Mouse (Mus musculus) erythroblast, adult 5-6 weeks (primary cell): ENCODE results near the gene Rnf121. TPM values are rescaled to one million over a fixed set of nuclear protein-coding genes. Genes with fewer than 3 reads are reported as not detected.
A peak's percentile ranks its signal among the peaks of the same experiment; 100 is the strongest.

Experiments used
- ATAC-seq: replicated peaks from 2 replicates; pipeline ENCODE4 v1.8.0; 2016; ENCODE audit warnings: moderate number of reproducible peaks, mild to moderate bottlenecking, moderate TSS enrichment, inconsistent platforms; ENCODE audit not compliant: poor library complexity, low FRiP score, severe bottlenecking
- total RNA-seq, 2 experiments: library from RNA; stranded (forward) in 1 of 2; stranded (reverse) in 1 of 2; fragments of 150-400 nt in 1 of 2; fragments of 200-764, 138-1000 nt in 1 of 2; gene quantifications; 2 replicates each; pipeline versions ENCODE4 v1.2.3 to v1.2.4; 2015 to 2017; ENCODE audit warnings: low replicate concordance in 2 of 2

The Rnf121 gene
- total RNA-seq, 2 experiments from 2014 or later = 2.8 to 5.8 TPM

DNA sequence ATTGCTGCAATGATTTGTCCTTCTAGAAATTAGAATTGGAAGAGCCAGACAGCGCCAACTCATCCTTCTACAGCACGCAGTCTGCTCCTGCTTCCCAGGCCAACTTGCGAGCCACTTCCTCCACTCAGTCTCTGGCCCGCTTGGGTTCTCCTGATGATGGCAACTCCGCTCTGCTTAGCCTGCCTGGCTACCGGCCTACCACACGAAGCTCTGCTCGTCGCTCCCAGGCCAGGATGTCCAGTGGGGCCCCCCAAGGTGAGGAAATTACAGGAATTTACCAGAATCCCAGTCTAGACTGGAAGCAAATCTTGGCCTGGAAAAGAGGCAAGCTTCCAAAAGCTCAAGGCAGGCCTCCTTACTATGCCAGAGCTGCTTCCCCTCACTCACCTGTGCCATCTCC lies 53.4 kb downstream of the Rnf121 start:
- ATAC-seq = no peak

DNA sequence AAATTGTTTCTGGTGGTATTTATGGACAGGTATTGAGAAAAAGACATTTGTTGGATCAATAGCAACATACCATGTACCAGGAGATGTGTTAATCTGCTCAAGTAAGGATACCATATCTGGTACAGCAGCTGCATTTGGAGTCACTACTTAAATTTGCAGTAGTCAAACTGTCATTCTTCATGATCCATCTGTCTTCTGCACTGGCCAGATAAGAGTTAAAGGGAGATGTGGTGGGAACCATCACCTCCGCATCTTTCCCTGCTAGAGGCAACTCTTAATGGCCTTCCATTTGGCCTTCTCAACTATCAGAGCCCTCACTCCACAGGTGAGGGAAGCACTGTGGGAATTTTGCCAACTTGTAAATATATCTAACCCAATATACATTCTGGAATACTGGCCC lies 58.7 kb downstream of the Rnf121 start:
- ATAC-seq = peak; percentile 68

DNA sequence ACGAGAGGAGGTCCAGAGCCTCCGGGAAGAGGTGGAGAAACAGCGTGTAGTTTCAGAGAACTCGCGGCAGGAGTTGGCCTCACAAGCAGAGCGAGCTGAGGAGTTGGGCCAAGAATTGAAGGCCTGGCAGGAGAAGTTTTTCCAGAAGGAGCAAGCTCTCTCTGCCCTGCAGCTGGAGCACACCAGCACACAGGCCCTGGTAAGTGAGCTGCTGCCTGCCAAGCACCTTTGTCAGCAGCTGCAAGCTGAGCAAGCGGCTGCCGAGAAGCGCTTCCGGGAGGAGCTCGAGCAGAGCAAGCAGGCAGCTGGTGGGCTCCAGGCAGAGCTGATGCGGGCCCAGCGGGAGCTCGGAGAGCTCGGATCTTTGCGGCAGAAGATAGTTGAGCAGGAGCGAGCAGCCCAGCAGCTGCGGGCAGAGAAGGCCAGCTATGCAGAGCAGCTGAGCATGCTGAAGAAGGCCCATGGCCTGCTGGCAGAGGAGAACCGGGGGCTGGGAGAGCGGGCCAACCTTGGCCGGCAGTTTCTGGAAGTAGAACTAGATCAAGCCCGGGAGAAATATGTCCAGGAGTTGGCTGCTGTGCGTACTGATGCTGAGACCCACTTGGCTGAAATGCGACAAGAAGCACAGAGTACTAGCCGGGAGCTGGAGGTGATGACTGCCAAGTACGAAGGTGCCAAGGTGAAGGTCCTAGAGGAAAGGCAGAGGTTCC lies 64.2 kb downstream of the Rnf121 start:
- ATAC-seq = no peak

DNA sequence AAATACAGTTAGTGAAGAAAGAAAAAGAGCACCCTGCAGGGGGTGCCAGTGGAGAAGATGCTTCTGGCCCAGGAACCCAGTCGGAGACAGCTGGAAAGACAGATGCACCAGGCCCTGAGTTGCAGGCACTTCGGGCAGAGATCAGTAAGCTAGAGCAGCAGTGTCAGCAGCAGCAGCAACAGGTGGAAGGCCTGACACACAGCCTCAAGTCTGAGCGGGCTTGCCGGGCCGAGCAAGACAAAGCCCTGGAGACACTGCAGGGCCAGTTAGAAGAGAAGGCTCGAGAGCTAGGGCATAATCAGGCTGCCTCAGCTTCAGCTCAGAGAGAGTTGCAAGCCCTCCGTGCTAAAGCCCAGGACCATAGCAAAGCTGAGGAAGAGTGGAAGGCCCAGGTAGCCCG lies 65.0 kb downstream of the Rnf121 start:
- ATAC-seq = no peak

DNA sequence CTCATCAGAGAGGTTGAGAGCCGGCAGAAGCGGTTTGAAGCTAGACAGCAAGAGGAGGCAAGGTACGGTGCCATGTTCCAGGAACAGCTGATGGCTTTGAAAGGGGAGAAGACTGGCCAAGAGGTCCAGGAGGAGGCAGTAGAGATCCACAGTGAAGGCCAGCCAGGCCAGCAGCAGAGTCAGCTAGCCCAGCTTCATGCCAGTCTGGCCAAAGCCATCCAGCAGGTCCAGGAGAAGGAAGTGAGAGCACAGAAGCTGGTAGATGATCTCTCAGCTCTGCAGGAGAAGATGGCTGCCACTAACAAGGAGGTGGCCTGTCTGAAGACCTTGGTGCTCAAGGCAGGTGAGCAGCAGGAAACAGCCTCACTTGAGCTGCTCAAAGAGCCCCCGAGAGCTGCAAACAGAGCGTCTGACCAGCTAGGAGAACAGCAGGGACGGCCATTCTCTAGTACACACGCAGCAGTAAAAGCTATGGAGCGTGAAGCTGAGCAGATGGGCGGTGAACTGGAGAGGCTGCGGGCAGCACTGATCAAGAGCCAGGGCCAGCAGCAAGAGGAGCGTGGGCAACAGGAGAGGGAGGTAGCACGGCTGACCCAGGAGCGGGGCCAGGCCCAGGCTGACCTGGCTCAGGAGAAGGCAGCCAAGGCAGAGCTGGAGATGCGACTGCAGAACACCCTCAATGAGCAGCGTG lies 65.7 kb downstream of the Rnf121 start:
- no peak for ATAC-seq

DNA sequence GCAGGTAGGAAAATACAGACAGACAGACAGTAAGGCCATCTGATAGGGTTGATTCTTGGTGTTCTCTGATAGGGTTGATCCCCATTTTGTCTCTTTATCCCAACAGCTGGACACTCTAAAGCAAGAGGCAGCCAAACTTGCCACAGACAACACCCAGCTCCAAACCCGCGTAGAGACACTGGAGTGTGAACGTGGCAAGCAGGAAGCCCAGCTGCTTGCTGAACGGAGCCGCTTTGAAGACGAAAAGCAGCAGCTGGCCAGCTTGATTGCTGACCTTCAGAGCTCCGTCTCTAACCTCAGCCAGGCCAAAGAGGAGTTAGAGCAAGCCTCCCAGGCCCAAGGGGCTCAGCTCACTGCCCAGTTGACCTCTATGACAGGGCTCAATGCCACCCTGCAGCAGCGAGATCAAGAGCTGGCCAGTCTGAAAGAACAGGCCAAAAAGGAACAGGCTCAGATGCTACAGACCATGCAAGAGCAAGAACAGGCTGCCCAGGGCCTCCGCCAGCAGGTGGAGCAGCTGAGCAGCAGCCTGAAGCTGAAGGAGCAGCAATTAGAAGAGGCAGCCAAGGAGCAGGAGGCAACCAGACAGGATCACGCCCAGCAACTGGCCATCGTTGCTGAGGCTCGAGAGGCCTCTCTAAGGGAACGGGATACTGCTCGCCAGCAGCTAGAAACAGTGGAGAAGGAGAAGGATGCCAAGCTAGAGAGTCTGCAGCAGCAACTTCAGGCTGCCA lies 66.9 kb downstream of the Rnf121 start:
- peak; percentile 76 for ATAC-seq

DNA sequence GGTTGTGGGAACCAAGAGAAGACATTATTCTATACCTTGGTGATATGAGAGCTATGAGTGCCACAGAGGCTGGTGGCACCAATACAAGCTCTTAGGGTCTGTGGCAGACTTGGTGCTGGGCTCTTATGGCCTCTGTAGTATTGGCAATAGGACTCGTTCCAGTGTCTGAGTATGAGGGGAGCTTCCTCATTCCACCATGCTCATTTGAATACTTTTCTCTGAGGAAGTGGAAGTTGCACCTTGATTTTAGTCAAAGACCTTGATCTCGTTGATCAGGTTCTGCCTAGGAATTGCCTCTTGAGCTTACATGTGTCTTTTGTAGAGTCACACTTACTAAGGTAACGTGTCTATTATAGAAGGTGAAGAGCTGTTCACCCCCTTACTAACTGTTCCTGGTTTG lies 71.0 kb downstream of the Rnf121 start:
- no peak for ATAC-seq

DNA sequence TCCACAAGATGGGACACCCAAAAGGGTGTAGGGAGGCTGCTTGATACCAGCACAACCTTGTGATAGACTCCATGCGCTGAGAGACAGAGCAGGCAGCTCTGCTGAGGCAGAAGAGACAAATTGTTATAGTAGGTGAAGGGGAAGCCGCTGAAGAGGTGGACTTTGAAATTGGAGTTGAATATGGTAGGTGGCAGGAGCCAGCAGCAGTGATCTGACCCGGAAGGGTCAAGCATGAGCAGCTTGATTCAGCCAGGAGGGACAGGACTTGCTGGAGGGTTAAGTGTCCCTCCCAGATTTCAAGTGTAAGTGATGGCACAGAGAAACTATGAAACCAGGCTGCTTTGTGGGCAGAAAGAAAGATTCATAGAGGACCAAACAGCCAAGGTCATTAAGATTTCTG lies 80.2 kb downstream of the Rnf121 start:
- ATAC-seq = no peak

DNA sequence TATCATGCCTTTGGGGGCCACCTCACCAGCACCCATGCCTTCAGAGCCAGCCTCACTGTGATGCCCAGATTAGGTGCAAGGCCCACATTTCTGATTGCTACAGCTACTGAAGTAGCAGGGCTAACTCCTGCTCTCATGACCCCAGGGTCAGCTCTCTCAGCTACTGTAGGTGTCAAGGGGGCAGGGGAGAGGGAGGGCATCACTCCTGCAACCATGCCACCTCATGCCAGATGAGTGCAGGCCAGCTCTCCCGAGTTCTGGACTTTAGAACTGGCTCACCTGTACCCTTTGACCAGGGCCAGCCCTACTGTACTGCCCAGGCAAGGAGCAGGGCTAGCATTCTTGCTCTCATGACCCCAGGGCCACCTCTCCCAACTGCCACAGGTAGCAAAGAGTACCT lies 82.5 kb downstream of the Rnf121 start:
- peak; percentile 52; the same call in 1 of the 2 replicates for ATAC-seq

DNA sequence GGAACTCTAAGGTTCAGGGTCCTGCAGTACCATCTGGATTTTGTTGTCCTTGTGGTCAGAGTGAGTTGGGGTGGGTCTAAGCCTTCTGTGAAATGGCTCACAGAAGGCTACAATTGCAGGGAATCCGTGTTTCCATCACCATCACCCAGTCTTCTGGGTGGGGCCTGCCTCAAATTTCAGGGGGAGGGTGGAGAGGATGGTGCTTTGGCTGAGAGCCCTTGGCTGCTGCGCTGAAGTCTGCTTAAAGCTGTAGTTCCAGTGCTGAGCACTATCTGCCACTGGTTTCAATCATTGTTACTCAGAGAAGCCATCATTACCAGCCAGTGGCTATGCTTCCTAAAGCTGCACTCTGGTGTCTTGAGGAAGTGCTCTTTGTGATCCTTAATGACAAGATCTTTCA lies 90.8 kb downstream of the Rnf121 start:
- no peak for ATAC-seq

DNA sequence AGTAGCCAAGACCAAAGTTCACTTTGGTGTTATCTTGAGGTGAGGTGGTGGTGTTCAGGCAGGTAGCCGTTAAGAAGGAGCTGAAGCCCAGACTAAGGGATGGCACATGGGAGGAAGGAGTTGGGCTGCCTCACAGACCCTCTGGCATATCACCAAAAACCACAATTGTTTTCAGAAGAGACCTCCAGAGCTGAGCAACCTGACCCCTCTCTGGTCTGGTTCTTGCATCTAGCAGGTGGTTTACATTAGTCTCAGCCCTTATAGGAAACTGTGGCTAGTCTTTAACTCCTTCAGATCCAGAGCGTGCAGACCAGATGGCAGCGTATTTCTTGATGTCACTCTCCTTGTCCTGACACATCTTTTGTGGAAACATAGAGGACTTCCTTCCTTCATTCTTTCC lies 91.5 kb downstream of the Rnf121 start:
- ATAC-seq = no peak

DNA sequence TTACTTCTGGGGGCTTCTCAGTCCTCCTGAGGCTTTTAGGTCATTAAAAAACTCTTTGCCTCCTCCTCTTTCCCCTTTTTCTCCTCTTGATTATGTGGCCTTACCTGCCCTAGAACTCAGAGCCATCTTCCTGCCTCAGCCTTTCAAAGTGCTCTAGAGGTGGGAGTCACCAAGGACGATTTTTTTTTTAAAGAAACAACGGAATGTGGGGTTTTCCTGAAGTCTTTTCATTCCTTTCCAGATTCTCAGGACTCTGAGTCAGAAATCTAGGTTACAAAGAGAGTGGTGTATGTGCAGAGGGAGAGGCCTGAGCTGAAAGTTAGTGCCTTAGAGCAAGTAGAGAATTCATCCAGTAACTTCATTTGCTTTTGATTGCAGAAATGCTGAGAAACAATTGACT lies 93.5 kb downstream of the Rnf121 start:
- no peak for ATAC-seq

DNA sequence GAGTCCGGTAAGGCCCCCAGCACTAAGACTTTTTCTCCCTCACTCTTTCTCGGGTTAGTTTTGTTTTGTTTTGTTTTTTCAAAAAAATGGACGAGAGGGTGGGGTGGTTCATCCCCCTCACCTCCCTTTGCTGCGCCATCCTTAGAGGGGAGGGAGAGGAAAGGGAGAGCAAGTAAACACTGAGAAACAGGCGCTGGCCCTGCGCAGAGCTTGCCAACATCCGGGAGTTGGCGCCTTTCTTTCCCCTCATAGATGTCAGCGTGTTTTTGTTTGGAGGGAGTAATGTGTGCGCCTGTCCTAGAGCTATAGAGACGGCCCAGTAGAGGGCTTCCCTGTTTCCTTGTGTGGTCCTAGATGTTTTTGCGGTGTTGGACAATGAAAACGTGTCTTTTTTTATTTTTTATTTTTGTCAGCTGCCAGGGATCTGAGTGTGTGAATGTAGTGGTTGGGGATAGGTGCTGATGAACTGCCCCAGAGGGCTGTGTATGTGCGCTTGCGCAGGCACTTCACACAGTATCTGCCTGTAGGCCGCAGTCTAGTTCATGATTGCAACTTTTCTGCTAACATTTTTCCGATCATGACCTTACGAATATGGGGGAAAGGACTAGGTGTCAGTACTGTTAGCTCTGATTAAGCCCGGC lies 94.3 kb downstream of the Rnf121 start:
- ATAC-seq = peak; percentile 54

DNA sequence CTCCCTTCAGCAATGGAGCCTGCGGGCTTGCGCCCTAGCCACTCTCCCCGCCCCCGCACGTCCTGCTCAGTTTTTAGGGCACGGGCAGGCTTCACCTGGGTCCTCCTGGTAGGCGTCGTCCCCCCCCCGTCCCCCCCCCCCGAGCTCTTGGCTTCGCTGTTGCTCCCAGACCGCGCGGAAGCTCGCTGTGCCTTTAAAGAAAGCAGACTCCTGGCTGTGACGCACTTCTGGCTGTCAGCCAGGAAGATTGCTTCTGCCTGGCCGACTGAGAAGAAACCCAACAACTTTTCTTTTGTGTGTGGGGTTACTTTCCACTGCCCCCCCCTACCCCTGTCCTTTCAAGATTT lies 94.9 kb downstream of the Rnf121 start:
- peak; percentile 58 for ATAC-seq

DNA sequence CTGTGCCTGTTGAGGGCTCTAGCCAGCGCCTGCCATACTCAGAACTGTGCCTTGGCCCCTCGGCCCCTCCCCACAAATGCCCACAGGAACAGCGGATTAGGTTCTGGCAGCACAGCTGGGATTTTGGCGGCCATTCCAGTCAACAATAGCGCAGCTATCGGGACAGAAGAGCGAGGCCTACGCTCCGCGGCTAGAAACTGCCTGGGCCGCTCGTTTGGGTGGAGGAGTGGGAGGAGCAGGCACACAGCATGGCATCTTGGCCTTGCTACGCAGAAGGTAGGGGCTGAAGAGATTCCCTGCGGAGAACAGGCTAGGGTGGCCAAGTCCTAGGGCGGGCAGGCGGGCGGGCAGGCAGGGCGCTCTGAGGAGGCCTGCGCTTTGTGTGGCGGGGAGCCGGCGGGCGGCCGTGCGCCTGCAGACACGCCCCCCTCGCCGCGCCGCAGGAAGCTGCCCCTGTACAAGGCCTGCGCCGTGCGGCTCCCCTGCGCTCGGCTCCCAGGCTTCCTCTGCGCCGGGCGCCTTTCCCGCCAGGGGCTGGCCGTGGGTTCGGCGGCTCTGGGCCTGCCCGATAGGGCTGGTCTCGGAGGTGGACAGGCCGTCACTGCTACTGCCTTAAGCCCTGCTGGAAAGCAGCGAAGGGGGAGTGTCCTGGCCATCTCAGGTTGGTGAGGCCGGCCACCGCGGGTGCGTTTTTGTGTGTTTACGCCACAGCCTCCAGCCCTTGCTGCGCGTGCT lies 95.4 kb downstream of the Rnf121 start:
- ATAC-seq = peak; percentile 56

Other genes starting within 250 kb of the Rnf121 start
- gene Phox2a, start 247.2 kb downstream of the Rnf121 start, total RNA-seq (2015; ENCODE audit: low replicate concordance) = not detected in 2 replicates
- gene Phox2a, start 247.2 kb downstream of the Rnf121 start, total RNA-seq (2017; ENCODE audit: low replicate concordance) = not detected in 2 replicates
- 0.58 and 5.6 TPM in 2 replicates for gene Inppl1, start 227.2 kb downstream of the Rnf121 start, total RNA-seq (2015; ENCODE audit: low replicate concordance)
- 1.4 and 18.0 TPM in 2 replicates for gene Inppl1, start 227.2 kb downstream of the Rnf121 start, total RNA-seq (2017; ENCODE audit: low replicate concordance)
- gene Folr2, start 208.3 kb downstream of the Rnf121 start, total RNA-seq (2015; ENCODE audit: low replicate concordance) = 3.6 TPM in 1 of 2 replicates, not detected in the other
- gene Folr2, start 208.3 kb downstream of the Rnf121 start, total RNA-seq (2017; ENCODE audit: low replicate concordance) = not detected in 2 replicates
- 14.2 and 28.4 TPM in 2 replicates for gene Anapc15, start 201.8 kb downstream of the Rnf121 start, total RNA-seq (2015; ENCODE audit: low replicate concordance)
- 18.6 and 19.5 TPM in 2 replicates for gene Anapc15, start 201.8 kb downstream of the Rnf121 start, total RNA-seq (2017; ENCODE audit: low replicate concordance)
- gene Folr1, start 194.7 kb downstream of the Rnf121 start, total RNA-seq (2015; ENCODE audit: low replicate concordance) = not detected in 2 replicates
- not detected in 2 replicates for gene Folr1, start 194.7 kb downstream of the Rnf121 start, total RNA-seq (2017; ENCODE audit: low replicate concordance)
- gene Lamtor1, start 159.6 kb downstream of the Rnf121 start, total RNA-seq (2015; ENCODE audit: low replicate concordance) = 35.0 and 36.6 TPM in 2 replicates
- 26.2 and 28.0 TPM in 2 replicates for gene Lamtor1, start 159.6 kb downstream of the Rnf121 start, total RNA-seq (2017; ENCODE audit: low replicate concordance)
- gene Tomt, start 159.1 kb downstream of the Rnf121 start, total RNA-seq (2015; ENCODE audit: low replicate concordance) = not detected in 2 replicates
- gene Tomt, start 159.1 kb downstream of the Rnf121 start, total RNA-seq (2017; ENCODE audit: low replicate concordance) = 0.56 TPM in 1 of 2 replicates, not detected in the other
- gene Lrrc51, start 131.6 kb downstream of the Rnf121 start, total RNA-seq (2015; ENCODE audit: low replicate concordance) = not detected in 2 replicates
- gene Lrrc51, start 131.6 kb downstream of the Rnf121 start, total RNA-seq (2017; ENCODE audit: low replicate concordance) = not detected in 2 replicates
- 22.3 and 42.0 TPM in 2 replicates for gene Numa1, start 131.4 kb downstream of the Rnf121 start, total RNA-seq (2015; ENCODE audit: low replicate concordance)
- gene Numa1, start 131.4 kb downstream of the Rnf121 start, total RNA-seq (2017; ENCODE audit: low replicate concordance) = 64.5 and 110 TPM in 2 replicates
- 7.7 TPM in 1 of 2 replicates, not detected in the other for gene Il18bp, start 46.8 kb downstream of the Rnf121 start, total RNA-seq (2015; ENCODE audit: low replicate concordance)
- 5.4 and 9.0 TPM in 2 replicates for gene Il18bp, start 46.8 kb downstream of the Rnf121 start, total RNA-seq (2017; ENCODE audit: low replicate concordance)
- 3.8 and 12.3 TPM in 2 replicates for gene Xndc1, start within 50 bp of the Rnf121 start, total RNA-seq (2015; ENCODE audit: low replicate concordance)
- gene Xndc1, start within 50 bp of the Rnf121 start, total RNA-seq (2017; ENCODE audit: low replicate concordance) = 7.3 and 8.6 TPM in 2 replicates
- 1.3 TPM in 1 of 2 replicates, not detected in the other for gene Xntrpc, start 244 bp upstream of the Rnf121 start, total RNA-seq (2015; ENCODE audit: low replicate concordance)
- 0.70 and 1.1 TPM in 2 replicates for gene Xntrpc, start 244 bp upstream of the Rnf121 start, total RNA-seq (2017; ENCODE audit: low replicate concordance)
- 0.63 TPM in 1 of 2 replicates, not detected in the other for gene Trpc2, start 17.6 kb upstream of the Rnf121 start, total RNA-seq (2015; ENCODE audit: low replicate concordance)
- 0.28 TPM in 1 of 2 replicates, not detected in the other for gene Trpc2, start 17.6 kb upstream of the Rnf121 start, total RNA-seq (2017; ENCODE audit: low replicate concordance)
- gene Art1, start 36.3 kb upstream of the Rnf121 start, total RNA-seq (2015; ENCODE audit: low replicate concordance) = not detected in 2 replicates
- not detected in 2 replicates for gene Art1, start 36.3 kb upstream of the Rnf121 start, total RNA-seq (2017; ENCODE audit: low replicate concordance)
- gene Art5, start 44.0 kb upstream of the Rnf121 start, total RNA-seq (2015; ENCODE audit: low replicate concordance) = not detected in 2 replicates
- gene Art5, start 44.0 kb upstream of the Rnf121 start, total RNA-seq (2017; ENCODE audit: low replicate concordance) = not detected in 2 replicates
- not detected in 2 replicates for gene Chrna10, start 51.4 kb upstream of the Rnf121 start, total RNA-seq (2015; ENCODE audit: low replicate concordance)
- not detected in 2 replicates for gene Chrna10, start 51.4 kb upstream of the Rnf121 start, total RNA-seq (2017; ENCODE audit: low replicate concordance)
- 18.6 and 20.7 TPM in 2 replicates for gene Nup98, start 144.7 kb upstream of the Rnf121 start, total RNA-seq (2015; ENCODE audit: low replicate concordance)
- gene Nup98, start 144.7 kb upstream of the Rnf121 start, total RNA-seq (2017; ENCODE audit: low replicate concordance) = 14.4 and 16.6 TPM in 2 replicates
- 19.0 and 23.4 TPM in 2 replicates for gene Pgap2, start 144.7 kb upstream of the Rnf121 start, total RNA-seq (2015; ENCODE audit: low replicate concordance)
- 3.5 and 5.7 TPM in 2 replicates for gene Pgap2, start 144.7 kb upstream of the Rnf121 start, total RNA-seq (2017; ENCODE audit: low replicate concordance)
- 110 and 113 TPM in 2 replicates for gene Rhog, start 190.6 kb upstream of the Rnf121 start, total RNA-seq (2015; ENCODE audit: low replicate concordance)
- gene Rhog, start 190.6 kb upstream of the Rnf121 start, total RNA-seq (2017; ENCODE audit: low replicate concordance) = 22.4 and 27.5 TPM in 2 replicates
- 7.7 and 29.2 TPM in 2 replicates for gene Stim1, start 202.3 kb upstream of the Rnf121 start, total RNA-seq (2015; ENCODE audit: low replicate concordance)
- gene Stim1, start 202.3 kb upstream of the Rnf121 start, total RNA-seq (2017; ENCODE audit: low replicate concordance) = 18.1 and 18.5 TPM in 2 replicates